Mouse (Mus musculus) ES-E14 (cell line): ENCODE measurements around the gene Tbc1d9. TPM values are rescaled to one million over a fixed set of nuclear protein-coding genes. Genes with fewer than 3 reads are reported as not detected.

Source experiments
- DNase-seq: peaks from one replicate; pipeline ENCODE4 v3.0.0-alpha.2; 2013; ENCODE audit warnings: low read depth, low spot score
- H3K27ac ChIP-seq: 2 replicates; pipeline ENCODE4 v1.5.1; 2012; ENCODE audit warnings: low read depth, mild to moderate bottlenecking, low read length, moderate library complexity, mixed read lengths; ENCODE audit not compliant: poor library complexity, insufficient read depth, severe bottlenecking
- H3K36me3 ChIP-seq: 2 replicates; pipeline ENCODE4 v1.6.1; 2012; ENCODE audit warnings: mild to moderate bottlenecking, low read length, moderate library complexity, mixed read lengths; ENCODE audit not compliant: control insufficient read depth, poor library complexity, insufficient read depth, severe bottlenecking
- H3K4me1 ChIP-seq, 2 experiments: fragments of 150-350 bp in 1 of 2; sonication (generic) in 1 of 2; 2 replicates each; pipeline ENCODE4 v1.6.1; 2012; ENCODE audit warnings: low read length in 2 of 2, mild to moderate bottlenecking in 1 of 2, mixed read lengths in 1 of 2; ENCODE audit not compliant: control insufficient read depth in 2 of 2, insufficient read depth in 2 of 2, poor library complexity in 1 of 2
- H3K4me3 ChIP-seq, 2 experiments: fragments of 150-350 bp in 1 of 2; sonication (generic) in 1 of 2; 2 replicates each; pipeline ENCODE4 v1.5.1; 2012; ENCODE audit warnings: low read length in 2 of 2, low read depth in 1 of 2, mild to moderate bottlenecking in 1 of 2, mixed read lengths in 1 of 2; ENCODE audit not compliant: insufficient read depth in 1 of 2, poor library complexity in 1 of 2, severe bottlenecking in 1 of 2
- H3K9ac ChIP-seq: 2 replicates; pipeline ENCODE4 v1.6.1; 2012; ENCODE audit warnings: low read depth, mild to moderate bottlenecking, low read length, mixed read lengths; ENCODE audit not compliant: poor library complexity, insufficient read depth, severe bottlenecking
- H3K9me3 ChIP-seq: fragments of 150-350 bp; sonication (generic); 2 replicates; pipeline ENCODE4 v1.6.1; 2012; ENCODE audit warnings: low read depth, mild to moderate bottlenecking, low read length; ENCODE audit not compliant: control insufficient read depth, insufficient read depth
- CHD2 ChIP-seq: IDR thresholded peaks from 2 replicates; pipeline ENCODE4 v1.6.1; 2014; ENCODE audit warnings: mild to moderate bottlenecking, low read depth, low read length, inconsistent platforms
- HCFC1 ChIP-seq: IDR thresholded peaks from 2 replicates; pipeline ENCODE4 v1.6.1; 2012; ENCODE audit warnings: low read length, inconsistent platforms, borderline replicate concordance; ENCODE audit not compliant: insufficient read depth
- MAFK ChIP-seq: IDR thresholded peaks from 2 replicates; pipeline ENCODE4 v1.6.1; 2014; ENCODE audit warnings: mild to moderate bottlenecking, low read depth, low read length, inconsistent platforms; ENCODE audit not compliant: insufficient read depth
- ZC3H11A ChIP-seq: IDR thresholded peaks from 2 replicates; pipeline ENCODE4 v1.6.1; 2012; ENCODE audit warnings: low read depth, mild to moderate bottlenecking, inconsistent platforms, low read length, borderline replicate concordance
- ZNF384 ChIP-seq: IDR thresholded peaks from 2 replicates; pipeline ENCODE4 v1.6.1; 2012; ENCODE audit warnings: low read depth, low read length, inconsistent platforms
- in situ Hi-C, 2 experiments: fragments of 600-800 bp; cut with MboI; formaldehyde crosslinking; loops; one replicate each; pipeline ENCODE4 v1.15.1; 2025; ENCODE audit warnings: low sequenced_read_pairs in 2 of 2, inconsistent platforms in 1 of 2; ENCODE audit not compliant: unreplicated experiment in 2 of 2
- total RNA-seq: library from RNA; depleted of rRNA; stranded (reverse); fragments of 300-350 nt; gene quantifications from 2 replicates; pipeline ENCODE4 v1.2.3, GENCODE M21; 2012

The Tbc1d9 gene
- total RNA-seq, 1 experiment, result 7.1 TPM

GRCm38 (mm10) chr8:83200191-83201177 is 35.3 kb downstream of the Tbc1d9 start:
- no peaks in the 10 kb centered on the region for H3K9me3 ChIP-seq
- H3K36me3 ChIP-seq, result peaks cover 3% of the 10 kb centered on the region; the same call in 1 of the 2 replicates
- no peak for TF ChIP-seq HCFC1
- TF ChIP-seq ZC3H11A, result no peak
- no peak for TF ChIP-seq ZNF384
- no peak for TF ChIP-seq MAFK
- no peak for TF ChIP-seq CHD2
- no peak overlapping the region for H3K27ac ChIP-seq
- H3K4me3 ChIP-seq, result no peak overlapping the region
- no peak overlapping the region for H3K9ac ChIP-seq
- DNase-seq, result no peak
- in situ Hi-C loops, result no loop called here
- no peaks in the 10 kb centered on the region for H3K4me1 ChIP-seq

- H3K9ac ChIP-seq, result no peak overlapping the region
- no peak overlapping the region for H3K4me3 ChIP-seq
- no peak overlapping the region for H3K27ac ChIP-seq
- peaks cover 3% of the 10 kb centered on the region; the same call in 1 of the 2 replicates for H3K36me3 ChIP-seq
- H3K4me1 ChIP-seq, result no peaks in the 10 kb centered on the region
- DNase-seq, result no peak
- TF ChIP-seq MAFK (no peak), ZNF384 (no peak), HCFC1 (no peak), CHD2 (no peak), ZC3H11A (no peak)
- in situ Hi-C loops, result no loop called here
- no peaks in the 10 kb centered on the region for H3K9me3 ChIP-seq
Observed at GRCm38 (mm10) chr8:83202946-83203345, 37.8 kb downstream of the Tbc1d9 start.

GRCm38 (mm10) chr8:83205907-83206306 is 40.8 kb downstream of the Tbc1d9 start:
- TF ChIP-seq ZNF384 (no peak), ZC3H11A (no peak), MAFK (no peak), CHD2 (no peak), HCFC1 (no peak)
- peaks cover 3% of the 10 kb centered on the region; the same call in 1 of the 2 replicates for H3K36me3 ChIP-seq
- H3K4me3 ChIP-seq, result no peak overlapping the region
- peaks cover 0 to 2% of the 10 kb centered on the region in 2 experiments; a peak in 1 of 4 replicates for H3K4me1 ChIP-seq
- in situ Hi-C loops, result no loop called here
- no peak overlapping the region for H3K9ac ChIP-seq
- no peaks in the 10 kb centered on the region for H3K9me3 ChIP-seq
- DNase-seq, result no peak
- H3K27ac ChIP-seq, result no peak overlapping the region

GRCm38 (mm10) chr8:83209581-83209980 is 44.4 kb downstream of the Tbc1d9 start:
- Histone ChIP-seq H3K4me1 (peaks cover 0 to 2% of the 10 kb centered on the region in 2 experiments; a peak in 1 of 4 replicates), H3K9me3 (no peaks in the 10 kb centered on the region), H3K27ac (no peak overlapping the region), H3K36me3 (peaks cover 8% of the 10 kb centered on the region), H3K4me3 (no peak overlapping the region), H3K9ac (no peak overlapping the region)
- no peak for TF ChIP-seq ZNF384
- no peak for TF ChIP-seq CHD2
- no peak for TF ChIP-seq ZC3H11A
- no peak for TF ChIP-seq MAFK
- no peak for TF ChIP-seq HCFC1
- no peak for DNase-seq
- in situ Hi-C loops, result no loop called here
